Mouse (Mus musculus): ENCODE measurements around the gene Tbl1xr1. TPM values are rescaled to one million over a fixed set of nuclear protein-coding genes. Genes with fewer than 3 reads are reported as not detected.

The Tbl1xr1 gene
- polyA plus RNA-seq, 1 experiment from 2014 or later: 10.2 TPM

DNA sequence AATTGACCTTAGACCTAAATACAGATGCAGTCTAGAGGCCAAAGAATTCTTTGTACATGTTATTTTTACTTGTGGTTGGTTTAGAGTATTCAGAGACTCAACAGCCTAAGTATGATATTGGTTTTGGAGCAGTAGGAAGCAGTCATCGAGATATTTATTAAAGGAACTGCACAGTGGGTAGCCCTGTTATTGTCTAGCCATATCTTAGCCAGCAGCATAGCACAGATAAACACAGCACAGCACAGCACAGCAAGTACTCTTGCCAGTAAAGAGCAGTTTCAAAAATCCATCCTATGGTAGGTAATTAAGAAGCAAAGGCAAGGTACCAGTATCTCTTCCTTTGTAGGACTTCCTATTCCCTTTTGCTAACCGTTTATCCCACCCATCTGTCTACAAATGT, 54.8 kb downstream of the Tbl1xr1 start:
- no peaks in the 10 kb centered on the region for H3K36me3 ChIP-seq (ENCODE audit: control insufficient read depth, insufficient read depth, low read length)
- 0 out of 2 replicates have a peak, but pooled peaks cover 2% of the 10 kb centered on the region for H3K9me3 ChIP-seq (ENCODE audit: control insufficient read depth, low read length)
- no peak overlapping the region for H3K4me2 ChIP-seq (ENCODE audit: low read length)
- H3K4me3 ChIP-seq (ENCODE audit: low read length): no peak overlapping the region
- H3K27ac ChIP-seq (ENCODE audit: low read depth, low read length): no peak overlapping the region
- 87% methylated on average over 2 of the region's 2 CpGs for WGBS
- H3K4me1 ChIP-seq (ENCODE audit: control insufficient read depth, insufficient read depth, low read depth, low read length): no peaks in the 10 kb centered on the region
- H3K27me3 ChIP-seq (replicated peaks; ENCODE audit: control insufficient read depth, insufficient read depth, low read length): no peaks in the 10 kb centered on the region
- no peak overlapping the region for H3K9ac ChIP-seq (ENCODE audit: low read depth, low read length)
- ATAC-seq: no peak

DNA sequence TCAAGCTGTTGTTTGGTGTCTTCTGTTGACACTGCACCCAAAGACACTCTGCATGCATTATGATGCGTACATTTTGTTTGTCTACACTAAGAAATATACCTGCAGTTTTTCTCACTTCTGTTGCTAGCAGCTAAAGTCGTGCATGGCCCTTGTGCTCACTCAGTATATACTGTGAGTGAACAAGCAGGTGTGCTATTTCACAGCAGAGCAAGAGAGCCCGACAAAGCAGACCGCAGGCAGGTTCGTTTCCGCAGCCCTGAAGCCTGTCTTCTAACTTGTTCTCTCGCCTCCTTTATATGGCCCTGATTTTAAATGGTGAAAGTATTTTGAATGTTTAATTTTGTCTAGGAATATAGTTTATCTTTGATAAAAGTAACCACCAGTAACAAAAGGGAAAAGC, 57.2 kb downstream of the Tbl1xr1 start:
- no peaks in the 10 kb centered on the region for H3K36me3 ChIP-seq (ENCODE audit: control insufficient read depth, insufficient read depth, low read length)
- no peak overlapping the region for H3K27ac ChIP-seq (ENCODE audit: low read depth, low read length)
- WGBS: 92% methylated on average over 7 of the region's 7 CpGs
- no peak overlapping the region for H3K4me3 ChIP-seq (ENCODE audit: low read length)
- H3K9ac ChIP-seq (ENCODE audit: low read depth, low read length): no peak overlapping the region
- H3K9me3 ChIP-seq (ENCODE audit: control insufficient read depth, low read length): no peaks in the 10 kb centered on the region
- ATAC-seq: no peak
- no peaks in the 10 kb centered on the region for H3K4me1 ChIP-seq (ENCODE audit: control insufficient read depth, insufficient read depth, low read depth, low read length)
- H3K27me3 ChIP-seq (replicated peaks; ENCODE audit: control insufficient read depth, insufficient read depth, low read length): no peaks in the 10 kb centered on the region
- no peak overlapping the region for H3K4me2 ChIP-seq (ENCODE audit: low read length)

DNA sequence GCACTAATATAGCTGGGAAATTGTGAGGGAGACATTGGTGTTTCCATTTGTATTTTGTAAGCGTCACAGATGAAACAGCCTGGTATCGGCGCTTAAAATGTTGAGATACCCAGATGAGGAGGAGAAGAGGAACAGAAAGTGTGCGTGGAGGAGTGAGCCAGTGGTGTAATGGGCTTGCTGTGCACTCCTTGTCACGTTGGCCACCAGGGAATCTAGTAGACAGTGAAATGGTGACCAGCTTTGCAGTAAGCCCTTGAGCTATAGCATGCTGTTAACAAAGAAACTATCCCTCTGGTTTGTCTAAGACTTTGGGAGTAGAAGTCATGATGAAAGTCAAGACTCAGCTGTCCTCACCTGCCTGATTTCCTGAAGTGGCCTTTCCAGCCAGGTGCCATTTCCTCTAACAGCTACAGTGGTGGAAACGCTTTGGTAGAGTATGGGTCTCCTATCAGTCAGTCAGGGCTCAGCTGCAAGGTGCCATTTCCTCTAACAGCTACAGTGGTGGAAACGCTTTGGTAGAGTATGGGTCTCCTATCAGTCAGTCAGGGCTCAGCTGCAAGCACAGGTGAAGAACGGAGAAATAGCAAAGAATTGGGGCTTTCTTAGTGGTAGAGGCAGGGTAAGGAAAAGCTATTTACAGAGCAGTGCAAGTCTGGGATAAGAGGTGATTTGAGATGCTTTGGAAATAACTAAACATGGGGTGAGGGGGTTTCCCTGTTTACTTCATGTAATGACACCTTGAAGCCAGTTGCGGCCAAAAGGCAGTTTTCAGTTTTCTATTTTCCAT, 61.5 kb downstream of the Tbl1xr1 start:
- 88% methylated on average over 9 of the region's 9 CpGs for WGBS

DNA sequence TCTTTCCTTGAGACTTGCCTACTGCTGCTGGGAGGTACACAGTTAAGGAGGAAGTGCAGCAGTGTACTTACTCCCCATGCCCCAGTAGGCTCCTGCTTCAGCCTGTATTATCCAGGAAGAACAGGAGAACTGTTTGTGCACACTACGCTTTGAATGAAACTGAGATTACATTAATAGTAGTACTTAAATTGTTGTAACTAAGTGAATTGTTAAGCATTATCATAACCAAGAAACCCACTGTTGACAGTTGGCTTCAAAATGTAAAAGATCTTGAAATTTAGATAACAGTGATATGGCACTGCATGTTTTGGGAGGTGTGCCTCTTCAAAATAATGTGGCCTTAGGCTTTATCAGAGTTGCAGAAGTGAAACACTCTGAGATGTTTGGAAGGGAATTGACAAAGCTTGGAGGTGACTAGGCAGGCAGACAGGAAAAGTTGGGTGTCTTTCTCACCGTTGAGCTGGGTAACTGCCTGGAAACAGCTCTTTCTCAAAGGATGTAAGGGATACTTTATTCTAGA, 62.2 kb downstream of the Tbl1xr1 start:
- Histone ChIP-seq H3K27me3 (replicated peaks; ENCODE audit: control insufficient read depth, insufficient read depth, low read length) (no peaks in the 10 kb centered on the region), H3K9me3 (ENCODE audit: control insufficient read depth, low read length) (no peaks in the 10 kb centered on the region), H3K4me2 (ENCODE audit: low read length) (no peak overlapping the region), H3K4me3 (ENCODE audit: low read length) (no peak overlapping the region), H3K4me1 (ENCODE audit: control insufficient read depth, insufficient read depth, low read depth, low read length) (no peaks in the 10 kb centered on the region; the same call in none of the 2 replicates), H3K36me3 (ENCODE audit: control insufficient read depth, insufficient read depth, low read length) (no peaks in the 10 kb centered on the region), H3K9ac (ENCODE audit: low read depth, low read length) (no peak overlapping the region), H3K27ac (ENCODE audit: low read depth, low read length) (no peak overlapping the region)
- ATAC-seq: no peak
- WGBS: 53% methylated on average over 2 of the region's 2 CpGs

More for the DNA sequence above, 61.5 kb downstream of the Tbl1xr1 start:
- Histone ChIP-seq H3K4me3 (ENCODE audit: low read length) (no peak overlapping the region), H3K36me3 (ENCODE audit: control insufficient read depth, insufficient read depth, low read length) (no peaks in the 10 kb centered on the region), H3K27ac (ENCODE audit: low read depth, low read length) (no peak overlapping the region), H3K9me3 (ENCODE audit: control insufficient read depth, low read length) (no peaks in the 10 kb centered on the region), H3K4me2 (ENCODE audit: low read length) (no peak overlapping the region), H3K9ac (ENCODE audit: low read depth, low read length) (no peak overlapping the region), H3K27me3 (replicated peaks; ENCODE audit: control insufficient read depth, insufficient read depth, low read length) (no peaks in the 10 kb centered on the region), H3K4me1 (ENCODE audit: control insufficient read depth, insufficient read depth, low read depth, low read length) (no peaks in the 10 kb centered on the region; the same call in none of the 2 replicates)
- ATAC-seq: 0 out of 2 replicates have a peak, but pooled peaks have one; percentile 28

DNA sequence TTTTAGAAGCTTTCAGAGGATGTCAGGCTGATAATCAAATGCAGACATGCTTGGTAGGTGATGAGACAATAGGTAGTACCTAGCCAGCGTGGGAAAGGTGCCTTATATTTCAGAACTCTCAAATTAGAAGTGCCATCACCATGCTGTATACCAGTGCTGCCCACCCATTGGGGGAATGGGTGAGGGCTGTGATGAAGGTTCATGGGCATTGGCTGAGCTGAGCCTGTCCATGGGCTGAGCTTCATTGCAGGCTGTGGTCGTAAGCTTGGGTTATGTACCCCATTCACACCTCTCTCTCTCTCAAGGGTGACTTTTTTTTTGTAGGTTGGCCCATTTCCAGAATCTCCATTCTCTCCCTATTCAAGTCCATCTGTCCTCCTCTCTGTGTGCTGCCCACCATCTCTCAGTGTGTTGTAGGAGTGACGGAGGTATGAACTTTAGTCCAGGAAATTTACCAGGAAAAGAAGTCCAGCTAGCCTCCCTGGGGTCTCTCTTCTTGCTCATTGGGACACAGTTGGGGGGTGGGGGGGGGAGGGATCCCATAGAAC, 63.7 kb downstream of the Tbl1xr1 start:
- 56% methylated on average over 3 of the region's 3 CpGs for WGBS
- H3K27ac ChIP-seq (ENCODE audit: low read depth, low read length): no peak overlapping the region
- H3K9ac ChIP-seq (ENCODE audit: low read depth, low read length): no peak overlapping the region
- H3K36me3 ChIP-seq (ENCODE audit: control insufficient read depth, insufficient read depth, low read length): no peaks in the 10 kb centered on the region
- H3K9me3 ChIP-seq (ENCODE audit: control insufficient read depth, low read length): no peaks in the 10 kb centered on the region
- no peaks in the 10 kb centered on the region for H3K27me3 ChIP-seq (replicated peaks; ENCODE audit: control insufficient read depth, insufficient read depth, low read length)
- no peak overlapping the region for H3K4me3 ChIP-seq (ENCODE audit: low read length)
- no peak overlapping the region for H3K4me2 ChIP-seq (ENCODE audit: low read length)
- peak; percentile 24; the same call in 1 of the 2 replicates for ATAC-seq
- no peaks in the 10 kb centered on the region; the same call in none of the 2 replicates for H3K4me1 ChIP-seq (ENCODE audit: control insufficient read depth, insufficient read depth, low read depth, low read length)

DNA sequence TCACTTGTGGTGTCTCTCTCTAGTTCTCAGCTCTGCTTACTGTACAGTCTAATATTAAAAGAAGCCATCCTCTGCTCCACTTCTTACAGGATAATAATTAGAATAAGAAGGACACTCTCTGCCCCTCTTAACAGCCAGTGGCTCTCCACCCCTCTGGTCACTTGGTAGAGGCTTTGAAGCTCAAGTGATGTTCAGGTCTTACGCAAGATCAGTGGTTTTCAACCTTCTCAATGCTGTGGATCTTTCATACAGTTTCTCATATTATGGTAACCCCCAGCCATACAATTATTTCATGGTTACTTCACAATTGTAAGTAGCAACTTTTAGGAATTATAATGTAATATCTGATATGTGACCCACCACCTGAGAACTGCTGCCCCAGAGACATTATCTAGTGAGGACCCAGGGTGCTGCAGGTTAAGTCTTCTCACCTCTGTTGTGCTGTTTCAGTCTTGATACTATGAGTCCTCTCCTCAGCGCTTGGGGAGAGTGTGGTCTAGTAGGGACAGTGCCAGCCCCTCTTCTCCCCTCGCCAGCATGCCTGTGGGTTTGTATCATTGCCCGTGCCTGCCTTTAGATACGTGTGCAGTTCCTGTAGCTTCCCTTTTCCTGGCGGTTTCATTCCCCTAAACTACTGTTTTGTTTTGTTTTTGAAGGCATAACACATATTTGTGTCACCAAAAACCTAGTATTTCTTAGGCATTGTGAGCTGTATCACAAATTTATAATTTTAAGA, 65.7 kb downstream of the Tbl1xr1 start:
- Histone ChIP-seq H3K4me3 (ENCODE audit: low read length) (no peak overlapping the region), H3K9me3 (ENCODE audit: control insufficient read depth, low read length) (no peaks in the 10 kb centered on the region), H3K27me3 (replicated peaks; ENCODE audit: control insufficient read depth, insufficient read depth, low read length) (no peaks in the 10 kb centered on the region), H3K9ac (ENCODE audit: low read depth, low read length) (no peak overlapping the region), H3K36me3 (ENCODE audit: control insufficient read depth, insufficient read depth, low read length) (no peaks in the 10 kb centered on the region), H3K4me1 (ENCODE audit: control insufficient read depth, insufficient read depth, low read depth, low read length) (no peaks in the 10 kb centered on the region; the same call in none of the 2 replicates), H3K27ac (ENCODE audit: low read depth, low read length) (no peak overlapping the region), H3K4me2 (ENCODE audit: low read length) (no peak overlapping the region)
- ATAC-seq: no peak
- 91% methylated on average over 6 of the region's 6 CpGs for WGBS

DNA sequence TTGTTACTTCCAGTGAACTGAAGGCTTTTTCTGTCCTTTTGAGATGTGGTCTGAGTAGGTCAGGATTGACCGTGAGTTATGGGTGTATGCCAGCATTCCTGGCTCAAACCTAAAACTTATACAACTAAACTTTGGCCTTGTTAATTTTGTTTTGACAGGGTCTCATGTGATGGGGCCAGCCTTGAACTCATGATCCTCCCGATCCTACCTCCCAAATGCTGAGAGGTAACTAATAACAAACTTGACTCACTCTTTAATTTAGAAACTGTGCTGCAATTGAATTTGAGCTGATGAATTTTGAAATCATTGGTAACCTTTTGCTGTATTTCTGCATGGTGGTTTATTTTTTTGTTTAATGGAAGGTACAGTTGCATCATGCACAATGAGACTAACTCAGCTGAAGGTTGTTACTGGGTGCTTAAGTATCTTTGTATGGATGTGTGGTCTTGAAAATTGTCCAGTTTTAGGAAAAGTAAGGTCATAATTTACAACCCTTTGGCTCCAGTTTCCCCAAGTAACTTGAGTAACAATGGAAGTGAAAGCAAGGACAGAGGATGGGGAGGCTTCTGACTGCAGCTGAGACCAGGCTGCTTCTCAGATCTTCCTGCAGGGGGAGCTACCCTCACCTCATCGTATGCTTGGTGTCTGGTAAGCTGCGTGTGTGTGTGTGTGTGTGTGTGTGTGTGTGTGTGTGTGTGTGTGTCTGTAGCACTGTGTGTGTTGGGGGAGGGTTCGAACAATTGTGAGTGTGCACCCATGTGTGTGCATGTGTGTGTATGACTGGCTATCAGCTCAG, 66.6 kb downstream of the Tbl1xr1 start:
- no peak overlapping the region for H3K4me2 ChIP-seq (ENCODE audit: low read length)
- no peaks in the 10 kb centered on the region for H3K9me3 ChIP-seq (ENCODE audit: control insufficient read depth, low read length)
- ATAC-seq: no peak
- no peak overlapping the region for H3K27ac ChIP-seq (ENCODE audit: low read depth, low read length)
- WGBS: 75% methylated on average over 5 of the region's 5 CpGs
- H3K36me3 ChIP-seq (ENCODE audit: control insufficient read depth, insufficient read depth, low read length): no peaks in the 10 kb centered on the region
- H3K4me3 ChIP-seq (ENCODE audit: low read length): no peak overlapping the region
- no peak overlapping the region for H3K9ac ChIP-seq (ENCODE audit: low read depth, low read length)
- H3K27me3 ChIP-seq (replicated peaks; ENCODE audit: control insufficient read depth, insufficient read depth, low read length): no peaks in the 10 kb centered on the region
- no peaks in the 10 kb centered on the region; the same call in none of the 2 replicates for H3K4me1 ChIP-seq (ENCODE audit: control insufficient read depth, insufficient read depth, low read depth, low read length)

DNA sequence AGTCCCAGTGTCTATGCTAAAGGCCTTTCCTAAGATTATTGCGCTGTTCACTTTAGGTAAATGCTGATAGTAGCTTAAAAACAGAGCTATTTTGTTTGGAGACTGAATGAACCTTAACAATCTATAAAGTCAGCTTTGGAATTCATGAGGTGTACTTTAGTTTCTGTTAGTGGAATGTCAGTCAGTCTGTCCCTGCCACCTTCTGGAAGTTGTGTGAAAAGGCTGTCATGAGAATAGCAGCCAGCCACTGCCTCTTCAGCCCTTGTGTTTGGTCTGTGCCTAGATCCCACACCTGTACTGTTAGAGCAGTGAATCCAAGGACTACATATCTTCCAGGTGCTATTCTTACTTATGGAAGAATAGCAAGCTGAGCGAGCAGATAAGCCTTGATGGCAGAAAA, 67.8 kb downstream of the Tbl1xr1 start:
- H3K4me2 ChIP-seq (ENCODE audit: low read length): no peak overlapping the region
- whole genome bisulfite sequencing: 95% methylated on average over 2 of the region's 2 CpGs
- H3K4me3 ChIP-seq (ENCODE audit: low read length): no peak overlapping the region
- ATAC-seq: no peak
- H3K27ac ChIP-seq (ENCODE audit: low read depth, low read length): no peak overlapping the region
- no peaks in the 10 kb centered on the region for H3K27me3 ChIP-seq (replicated peaks; ENCODE audit: control insufficient read depth, insufficient read depth, low read length)
- no peaks in the 10 kb centered on the region for H3K9me3 ChIP-seq (ENCODE audit: control insufficient read depth, low read length)
- no peak overlapping the region for H3K9ac ChIP-seq (ENCODE audit: low read depth, low read length)
- H3K36me3 ChIP-seq (ENCODE audit: control insufficient read depth, insufficient read depth, low read length): no peaks in the 10 kb centered on the region
- no peaks in the 10 kb centered on the region; the same call in none of the 2 replicates for H3K4me1 ChIP-seq (ENCODE audit: control insufficient read depth, insufficient read depth, low read depth, low read length)
